Mouse (Mus musculus) E14TG2a.4 (cell line): Measurements from ENCODE around the gene Rcan1.

Experiments
- CTCF ChIP-seq: conservative IDR thresholded peaks from 2 replicates; pipeline ENCODE4 v1.5.1; 2014; ENCODE audit warnings: low read length
- NANOG ChIP-seq: IDR thresholded peaks from 2 replicates; pipeline ENCODE4 v1.6.1; 2014; ENCODE audit warnings: borderline replicate concordance, low read length, mixed read lengths
- POU5F1 ChIP-seq: IDR thresholded peaks from 2 replicates; pipeline ENCODE4 v1.6.1; 2014; ENCODE audit warnings: low read length, borderline replicate concordance

DNA sequence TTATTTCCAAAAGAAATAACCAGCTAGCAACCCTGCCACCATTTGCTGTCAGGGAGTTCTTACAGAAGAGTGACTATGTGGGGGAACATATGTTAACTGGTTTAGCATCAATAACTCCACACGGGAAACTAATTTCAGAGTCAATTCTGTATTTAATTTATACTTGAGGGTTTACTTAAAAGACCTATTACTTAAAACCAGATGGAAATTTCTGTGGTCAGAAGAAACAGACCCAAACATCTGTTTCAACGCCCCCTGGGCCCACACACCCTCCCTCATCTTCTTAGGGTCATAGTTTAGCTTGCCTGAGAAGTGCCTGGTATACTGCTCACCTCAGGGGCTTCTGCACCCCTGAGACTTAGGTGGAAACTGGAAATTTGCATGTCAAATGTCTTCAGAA lies 116.8 kb downstream of the Rcan1 start:
- TF ChIP-seq CTCF = no peak
- no peak for TF ChIP-seq POU5F1
- TF ChIP-seq NANOG = no peak
